Mouse (Mus musculus): ENCODE measurements at regions not wholly inside any gene's neighbourhood (a gene's known extent, or its start where the extent isn't known, plus 50 kb on each side); places are given as distances from the start of the nearest gene placed in this dataset.
A peak's percentile ranks its signal among the peaks of the same experiment; 100 is the strongest.

DNA sequence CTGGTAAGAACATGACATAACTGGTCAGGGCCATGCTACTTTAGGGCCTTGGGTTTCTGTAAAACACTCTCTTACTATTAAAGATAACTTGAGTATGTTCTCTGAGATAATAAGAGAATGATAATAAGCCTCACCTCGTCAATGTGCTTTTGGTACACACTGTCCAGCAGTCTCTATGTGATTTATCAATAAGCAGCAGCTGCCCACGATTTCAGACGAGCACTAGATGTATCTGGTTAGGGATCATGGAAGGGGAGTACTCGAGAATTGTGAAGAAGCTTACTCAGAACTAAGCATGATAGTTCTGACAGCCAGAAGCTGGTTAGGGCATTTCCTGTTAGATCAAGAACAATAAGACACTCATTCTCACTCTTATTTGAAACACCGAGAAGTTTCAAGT, 53.8 kb downstream of the Neurod6 start:
- no peak for DNase-seq

DNA sequence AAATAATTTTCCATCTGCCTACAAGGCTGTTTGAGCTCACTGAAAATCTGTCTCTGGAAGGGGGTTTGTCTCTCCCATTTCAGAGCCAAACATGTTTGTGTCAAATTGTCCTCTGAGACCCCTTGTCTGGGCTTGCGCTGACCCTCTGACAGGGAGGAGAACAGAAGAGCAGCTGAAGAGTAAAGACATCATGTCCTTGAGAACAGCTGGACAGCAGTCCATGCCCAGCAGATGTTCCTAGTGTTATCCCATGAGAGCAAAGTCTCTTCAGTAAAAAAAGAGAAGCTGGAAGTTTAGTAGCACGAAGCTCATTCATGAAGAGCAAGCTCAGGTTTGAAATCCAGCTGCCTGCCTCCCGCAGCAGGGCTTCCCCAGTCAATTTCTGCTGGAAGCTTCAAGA, 60.7 kb downstream of the Neurod6 start:
- no peak for DNase-seq

- peak; percentile 25 to 41 for DNase-seq
Observed at GRCm38 (mm10) chr6:55617922-55618481, 63.1 kb downstream of the Neurod6 start.

DNA sequence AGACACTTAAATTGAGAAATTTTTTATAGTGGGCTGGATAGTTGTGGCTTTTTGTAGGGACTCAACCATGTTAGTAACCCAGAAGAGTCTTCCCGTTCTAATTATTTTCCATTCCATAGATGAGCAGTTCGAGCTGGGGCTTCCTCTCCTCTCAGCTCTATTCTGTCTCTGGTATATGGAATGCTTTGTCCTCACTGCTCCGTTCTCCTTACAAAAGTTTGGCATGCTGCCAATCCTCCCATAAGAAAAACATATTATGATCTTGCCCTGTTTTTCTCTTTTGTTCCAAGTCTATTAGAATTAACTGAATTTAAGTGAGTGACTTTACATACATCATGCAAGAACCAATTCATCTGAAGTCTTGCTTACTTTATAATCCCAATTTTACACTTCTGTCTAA, 70.7 kb downstream of the Neurod6 start:
- DNase-seq = no peak

- no peak for DNase-seq
Observed at GRCm38 (mm10) chr6:55609976-55610375, 71.1 kb downstream of the Neurod6 start.

- DNase-seq = no peak
Observed at GRCm38 (mm10) chr6:55609053-55609452, 72.0 kb downstream of the Neurod6 start.

DNA sequence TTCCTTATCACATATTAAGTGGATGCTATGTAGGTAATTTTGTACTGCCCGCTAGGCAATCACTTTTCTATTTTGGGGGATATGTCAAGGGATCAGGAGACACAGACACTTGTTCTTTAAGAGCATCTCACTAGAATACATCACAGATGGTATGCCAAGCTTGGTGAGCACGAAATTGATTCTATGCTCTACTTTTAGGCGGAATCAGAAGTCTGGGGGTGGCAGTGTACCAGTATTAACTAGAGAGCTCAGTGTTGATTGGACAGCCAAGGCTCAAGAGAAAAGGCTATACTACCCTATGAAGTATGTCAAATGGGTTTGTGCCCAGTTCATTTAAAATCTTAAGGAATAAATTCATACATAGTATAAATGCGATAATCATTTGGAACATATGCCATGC, 84.0 kb downstream of the Neurod6 start:
- no peak for DNase-seq

DNA sequence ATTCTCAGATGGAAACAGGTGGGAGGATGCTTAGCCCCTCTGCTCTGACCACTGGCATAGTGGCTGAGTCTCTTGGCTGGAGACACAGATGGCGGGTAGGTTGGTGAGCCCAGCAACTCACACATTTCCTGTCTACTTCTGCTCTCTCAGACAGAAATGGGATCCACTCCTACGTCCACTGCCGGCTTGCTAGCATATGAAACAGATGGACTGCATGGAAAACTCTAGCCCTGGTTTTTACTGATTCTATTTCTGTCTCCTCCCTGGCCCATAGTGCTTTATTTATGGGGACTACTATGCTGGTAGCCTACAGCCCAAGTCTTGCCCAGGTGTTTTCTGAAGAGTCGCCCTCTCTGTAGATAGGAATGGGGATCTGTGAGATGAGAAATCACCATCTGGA, 88.9 kb downstream of the Neurod6 start:
- DNase-seq = no peak

DNA sequence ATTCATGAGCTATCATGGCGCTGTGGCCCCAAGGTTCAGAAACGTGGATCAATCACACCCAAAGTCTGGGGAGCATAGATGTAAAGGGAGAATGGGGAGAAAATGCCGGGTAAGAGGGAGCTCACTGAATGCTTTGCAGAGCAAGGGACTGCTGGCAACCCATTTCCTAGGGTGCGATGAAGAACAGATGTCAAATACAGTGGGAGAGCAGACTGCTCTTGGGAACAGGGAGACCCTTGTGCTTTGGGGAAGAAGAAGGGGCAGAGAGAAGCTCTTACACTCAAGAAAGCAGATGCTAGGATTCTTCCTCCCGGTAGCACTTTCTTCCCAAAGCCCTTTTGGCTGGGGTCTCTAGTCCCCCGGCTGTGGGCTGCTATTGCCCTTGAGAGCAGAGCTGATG, 100.0 kb downstream of the Neurod6 start:
- DNase-seq = no peak

DNA sequence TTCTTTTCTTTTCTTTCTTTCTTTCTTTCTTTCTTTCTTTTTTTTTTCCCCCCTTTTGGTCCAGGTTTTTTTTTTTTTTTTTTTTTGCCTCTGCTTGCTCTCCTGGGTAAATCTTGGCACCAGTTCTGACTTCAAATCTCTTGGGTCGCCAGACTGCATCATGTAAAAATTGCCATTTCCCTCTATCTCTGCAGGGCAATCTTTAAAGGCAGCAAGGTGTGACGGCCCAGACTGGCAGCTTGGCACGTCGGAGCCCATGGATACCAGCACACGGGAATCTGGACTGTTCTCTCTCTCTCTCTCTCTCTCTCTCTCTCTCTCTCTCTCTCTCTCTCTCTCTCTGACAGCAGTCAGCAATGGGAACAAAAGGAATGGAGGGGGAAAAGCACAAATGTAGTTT, 101.0 kb downstream of the Neurod6 start:
- DNase-seq = no peak

GRCm38 (mm10) chr6:55579611-55580010, 101.5 kb downstream of the Neurod6 start:
- no peak for DNase-seq

DNA sequence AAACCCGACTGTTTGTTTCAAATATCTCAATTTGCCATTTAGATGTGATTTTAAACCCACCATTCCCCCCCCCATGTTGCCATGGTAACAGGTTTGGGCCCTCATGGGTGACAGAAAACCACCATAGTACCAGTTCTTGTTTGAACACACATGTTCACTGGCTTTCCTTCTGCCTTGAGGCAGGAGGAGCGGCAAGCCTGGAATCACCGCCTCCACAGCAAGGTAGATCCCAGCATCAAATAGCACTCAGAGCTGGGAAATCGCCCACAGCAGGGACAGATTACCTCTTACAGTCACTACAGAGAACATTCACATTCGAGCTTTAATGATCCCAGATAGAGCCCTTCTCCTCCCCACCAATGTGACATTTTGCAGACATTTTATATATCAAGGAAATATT, 102.0 kb downstream of the Neurod6 start:
- no peak for DNase-seq

DNA sequence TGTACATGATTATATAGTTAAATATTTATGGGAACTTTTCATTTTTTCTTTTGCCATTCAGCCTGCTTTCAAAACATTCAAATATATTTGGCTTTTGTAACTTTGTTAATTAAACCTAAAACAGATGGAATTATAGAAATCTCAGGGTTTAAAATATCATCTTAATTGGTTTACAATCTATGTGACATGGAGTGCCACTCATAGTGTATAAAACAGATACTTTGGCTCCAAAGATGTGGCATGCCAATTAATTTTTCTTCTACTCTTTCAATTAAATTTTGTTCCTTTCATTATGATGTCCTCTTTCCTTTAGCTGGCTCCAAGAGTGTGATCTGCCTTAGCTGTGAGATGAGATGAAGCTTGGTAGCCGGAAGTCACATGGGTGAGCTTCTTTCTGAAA, 103.0 kb downstream of the Neurod6 start:
- DNase-seq = no peak

DNA sequence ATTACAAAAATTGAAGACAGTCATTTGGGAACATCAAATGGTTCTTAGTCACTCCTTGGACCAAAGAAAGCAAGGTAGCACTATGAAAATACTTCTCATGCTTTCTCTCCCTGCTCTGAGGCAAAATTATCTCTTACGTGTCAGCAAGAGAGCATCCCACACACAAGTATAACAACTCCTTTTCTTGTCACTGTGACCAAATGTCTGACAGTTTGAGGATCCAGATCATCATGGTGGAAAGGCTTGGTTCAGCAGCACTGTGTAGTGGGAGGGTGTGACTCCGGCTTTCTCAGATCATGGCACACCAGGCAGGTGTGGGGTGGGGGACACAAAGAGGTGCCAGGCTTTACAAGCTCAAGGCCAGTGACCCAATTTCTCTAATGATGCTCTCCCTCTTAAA, 113.5 kb downstream of the Neurod6 start:
- DNase-seq = no peak

DNA sequence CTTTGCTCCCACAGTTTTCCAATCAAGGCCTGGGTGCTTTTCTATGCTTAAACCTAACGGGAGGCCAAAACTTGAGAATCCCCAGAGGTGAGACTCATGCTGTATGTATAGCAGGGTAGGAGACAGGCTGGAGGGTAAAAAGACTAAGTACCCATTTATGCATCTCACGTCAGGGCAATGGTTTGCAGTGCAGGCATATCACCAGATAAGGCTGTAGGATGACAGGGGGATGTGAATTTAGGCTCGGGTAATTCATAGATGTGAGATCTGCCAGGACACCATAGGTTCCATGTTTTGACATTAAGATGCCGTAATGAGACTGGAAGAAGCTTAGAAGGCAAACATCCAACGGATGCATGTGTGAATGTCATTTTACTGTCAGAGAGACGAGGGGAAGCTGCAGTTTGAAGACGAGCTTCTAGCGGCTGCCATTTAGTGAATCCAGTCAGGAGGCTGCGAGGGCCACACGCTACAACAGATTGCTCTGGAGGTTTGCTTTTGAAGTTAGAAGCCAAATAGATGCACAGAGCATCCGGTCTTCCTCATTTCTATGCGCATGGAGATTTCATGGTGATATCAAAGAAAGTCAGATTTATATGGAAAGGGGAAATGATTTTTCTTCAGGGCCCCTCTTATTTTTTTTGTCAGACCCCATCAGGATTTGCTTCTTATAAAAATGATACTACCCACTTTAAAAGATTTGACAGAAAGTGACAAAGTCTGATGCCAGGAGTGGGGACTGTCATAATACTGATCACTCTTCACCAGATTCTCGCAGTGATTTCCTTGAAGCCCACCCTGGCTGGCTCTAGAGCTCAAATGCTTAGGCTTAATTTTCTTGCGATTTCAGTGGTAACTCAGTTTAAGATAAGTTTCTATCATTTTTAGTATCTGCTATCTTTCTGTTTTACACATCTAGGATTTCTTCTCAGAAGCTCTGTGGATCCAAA, 113.8 kb downstream of the Adcyap1r1 start:
- DNase-seq = no peak

DNA sequence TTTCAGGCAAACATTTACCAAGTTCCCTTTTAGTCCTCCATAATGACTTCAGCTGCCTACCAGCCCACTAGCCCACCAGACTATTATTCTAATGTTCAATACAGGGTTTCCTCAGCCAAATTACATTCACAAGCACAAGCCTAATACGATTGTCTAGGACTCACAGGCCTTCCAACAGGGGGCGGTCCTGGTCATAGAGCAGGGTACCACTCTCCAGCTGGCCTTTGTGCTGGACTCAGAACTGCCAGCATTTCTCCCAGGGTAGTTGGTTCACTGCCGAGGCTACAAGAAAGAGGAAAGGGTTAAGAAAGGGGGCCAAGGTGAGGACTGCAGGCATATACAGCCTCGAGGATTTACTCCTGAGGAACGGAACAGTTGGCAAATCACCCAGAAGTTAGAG, 108.8 kb downstream of the Adcyap1r1 start:
- DNase-seq = no peak

DNA sequence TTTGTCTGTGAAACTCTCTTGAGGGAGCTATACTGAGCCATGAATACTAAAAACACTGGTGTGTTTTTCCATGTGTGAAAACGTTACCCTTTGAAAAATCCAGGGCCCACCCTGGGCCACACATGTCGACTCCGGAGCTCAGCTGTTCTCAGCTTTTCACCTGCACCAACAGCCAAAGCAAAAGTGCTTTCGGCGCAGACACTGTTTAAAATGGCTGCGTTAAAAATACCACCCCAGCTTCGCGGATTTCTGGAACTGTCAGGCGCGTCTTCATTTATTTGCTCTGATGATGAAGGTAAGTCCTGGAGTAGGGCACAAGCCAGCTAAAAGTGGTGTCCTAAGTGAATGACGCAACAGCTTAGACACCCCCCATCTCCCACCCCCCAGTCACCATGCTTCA, 108.0 kb downstream of the Adcyap1r1 start:
- DNase-seq = no peak

All from kidney, postnatal 25 days (tissue).